Mouse (Mus musculus) forebrain, embryonic 14.5 days (tissue): Measurements from ENCODE around the gene Csn1s2b. TPM values are rescaled to one million over a fixed set of nuclear protein-coding genes. Genes with fewer than 3 reads are reported as not detected.
A peak's percentile ranks its signal among the peaks of the same experiment; 100 is the strongest.
"Not testable (repeated sequence)": the region's sequence is repeated elsewhere in the genome, so short reads cannot be mapped to it uniquely, and the experiment has no call there.

Source experiments
- ATAC-seq: fragments of 200-750 bp; cut with Nextera tagmentation; 2 replicates; pipeline ENCODE4 v1.8.0; 2017; ENCODE audit warnings: mild to moderate bottlenecking, moderate library complexity
- DNase-seq: peaks from one replicate; pipeline ENCODE4 v3.0.0-alpha.2; 2015; ENCODE audit warnings: low spot score
- H3K27ac ChIP-seq: fragments of 300-500 bp; sonication (generic); 2 replicates; pipeline ENCODE4 v1.5.1; 2014; ENCODE audit warnings: low read depth, mild to moderate bottlenecking, control low read depth, low read length, moderate library complexity
- H3K27me3 ChIP-seq: fragments of 300-500 bp; sonication (generic); replicated peaks from 2 replicates; pipeline ENCODE4 v1.6.1; 2014; ENCODE audit warnings: low read length, control low read depth, mixed read lengths; ENCODE audit not compliant: control insufficient read depth, insufficient read depth
- H3K36me3 ChIP-seq: fragments of 300-500 bp; sonication (generic); 2 replicates; pipeline ENCODE4 v1.6.1; 2014; ENCODE audit warnings: low read length, control low read depth; ENCODE audit not compliant: control insufficient read depth, insufficient read depth
- H3K4me1 ChIP-seq: fragments of 300-500 bp; sonication (generic); 2 replicates; pipeline ENCODE4 v1.6.1; 2014; ENCODE audit warnings: antibody characterized with exemption, low read length, control low read depth; ENCODE audit not compliant: control insufficient read depth, insufficient read depth
- H3K4me2 ChIP-seq: fragments of 300-500 bp; sonication (generic); 2 replicates; pipeline ENCODE4 v1.6.1; 2014; ENCODE audit warnings: mild to moderate bottlenecking, control low read depth, low read length
- H3K4me3 ChIP-seq: fragments of 300-500 bp; sonication (generic); 2 replicates; pipeline ENCODE4 v1.5.1; 2014; ENCODE audit warnings: low read depth, low read length, control low read depth
- H3K9ac ChIP-seq: fragments of 300-500 bp; sonication (generic); 2 replicates; pipeline ENCODE4 v1.6.1; 2014; ENCODE audit warnings: mild to moderate bottlenecking, low read length, control low read depth, moderate library complexity
- H3K9me3 ChIP-seq: fragments of 300-500 bp; sonication (generic); replicated peaks from 2 replicates; pipeline ENCODE4 v1.6.1; 2016; ENCODE audit warnings: low read length, control low read depth, mixed read lengths; ENCODE audit not compliant: control insufficient read depth
- WGBS: fragments of 180-500 bp; shearing (Covaris S2); extraction: QIAGEN DNeasy Blood & Tissue Kit; methylation state at CpG from one replicate; pipeline ENCODE4 v1.1.7; 2014; 5-methylcytosine and 5-hydroxymethylcytosine counted together
- polyA plus RNA-seq: library from polyadenylated mRNA; unstranded; fragments of >200 nt; fragmentation: Nextera tagmentation; extraction: Ambion mirVana; gene quantifications from 2 replicates; pipeline ENCODE4 v1.2.1, GENCODE M21; 2014

Gene Csn1s2b
- not detected in 2 replicates for polyA plus RNA-seq

DNA sequence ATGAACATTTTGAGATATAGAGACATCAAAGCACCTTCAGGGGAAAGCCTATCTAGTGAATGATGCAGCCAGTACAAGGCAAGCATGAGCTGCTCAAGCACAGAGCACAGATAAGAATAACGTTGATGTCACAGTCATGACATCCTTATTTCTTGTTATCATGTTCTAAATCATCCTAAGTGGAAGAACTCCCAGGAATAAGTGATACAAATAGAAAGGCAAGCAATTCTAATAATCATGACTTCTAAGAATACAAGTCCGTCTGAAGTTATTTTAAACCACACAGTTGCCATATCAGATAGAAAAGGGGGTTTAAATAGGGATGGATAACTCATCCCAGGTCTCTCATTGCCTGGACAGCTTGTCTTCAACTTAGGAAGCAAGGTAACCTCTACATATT is at the start of gene Csn1s2b:
Csn1s2b (plus strand) TSS at position 301 of the 400 bp plus-strand sequence.
- WGBS, result 84% methylated on average over 2 of the region's 2 CpGs
- H3K9ac ChIP-seq, result no peak within 1 kb of the TSS
- ATAC-seq, result no peak

DNA sequence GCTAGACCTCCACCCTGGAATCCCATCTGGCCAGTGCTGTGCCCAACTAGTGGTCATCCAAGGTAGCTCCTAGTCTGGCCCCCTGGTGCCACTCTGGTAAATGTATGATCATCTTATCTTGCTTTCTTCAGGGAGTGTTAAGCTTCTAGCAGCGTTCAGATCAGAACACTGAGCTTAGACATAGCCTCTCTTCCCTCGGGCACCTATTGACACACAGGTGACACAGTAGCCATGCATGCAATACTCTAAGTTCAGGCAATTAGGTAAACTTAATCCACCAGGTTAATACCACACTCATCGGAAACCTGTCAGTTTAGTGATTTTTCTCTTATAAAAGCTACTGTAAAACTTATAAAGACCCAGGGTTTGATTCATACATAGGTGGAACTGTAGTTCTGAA is 43.3 kb upstream of the Csn1s2b start:
- DNase-seq, result no peak
- 92% methylated on average over 3 of the region's 3 CpGs for WGBS
- H3K9me3 ChIP-seq, result no peaks in the 10 kb centered on the region
- ATAC-seq, result no peak
- H3K4me3 ChIP-seq, result no peak overlapping the region
- no peaks in the 10 kb centered on the region for H3K36me3 ChIP-seq
- no peak overlapping the region for H3K4me2 ChIP-seq
- H3K27me3 ChIP-seq, result no peaks in the 10 kb centered on the region
- H3K27ac ChIP-seq, result no peak overlapping the region
- H3K9ac ChIP-seq, result no peak overlapping the region
- H3K4me1 ChIP-seq, result no peaks in the 10 kb centered on the region

More for the DNA sequence above, at the start of gene Csn1s2b:
- no peak for DNase-seq
- no peak within 1 kb of the TSS for H3K4me3 ChIP-seq
- H3K4me2 ChIP-seq, result no peak within 1 kb of the TSS
- H3K27me3 ChIP-seq, result no peaks in the 10 kb centered on the region
- H3K4me1 ChIP-seq, result no peaks in the 10 kb centered on the region
- no peak within 1 kb of the TSS for H3K27ac ChIP-seq
- H3K9me3 ChIP-seq, result no peaks in the 10 kb centered on the region
- H3K36me3 ChIP-seq, result no peaks in the 10 kb centered on the region

DNA sequence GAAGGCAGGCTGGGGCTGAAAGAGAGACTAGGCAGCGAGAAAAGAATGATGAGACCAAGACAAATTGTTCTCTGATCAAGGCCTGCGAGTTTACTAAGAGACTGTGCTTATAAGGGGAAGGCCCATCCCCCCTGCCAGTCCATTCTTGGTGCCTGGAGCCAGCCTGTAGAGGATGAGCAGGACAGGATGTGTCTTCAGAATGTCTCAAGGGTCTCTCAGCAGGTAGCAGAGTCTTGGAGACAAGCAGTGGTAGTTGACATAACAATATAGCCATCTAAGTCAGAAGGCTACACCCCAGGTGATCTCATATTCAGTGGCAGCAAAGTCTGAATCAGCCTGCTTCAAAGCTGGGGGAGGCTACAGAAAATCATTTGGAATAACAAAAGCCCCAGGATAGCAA is 35.7 kb upstream of the Csn1s2b start:
- not testable (repeated sequence) for H3K9me3 ChIP-seq, H3K27ac ChIP-seq, H3K9ac ChIP-seq, H3K4me2 ChIP-seq, H3K4me3 ChIP-seq, H3K4me1 ChIP-seq, H3K27me3 ChIP-seq, H3K36me3 ChIP-seq, ATAC-seq, DNase-seq
- WGBS, result 49% methylated on average over 2 of the region's 2 CpGs

DNA sequence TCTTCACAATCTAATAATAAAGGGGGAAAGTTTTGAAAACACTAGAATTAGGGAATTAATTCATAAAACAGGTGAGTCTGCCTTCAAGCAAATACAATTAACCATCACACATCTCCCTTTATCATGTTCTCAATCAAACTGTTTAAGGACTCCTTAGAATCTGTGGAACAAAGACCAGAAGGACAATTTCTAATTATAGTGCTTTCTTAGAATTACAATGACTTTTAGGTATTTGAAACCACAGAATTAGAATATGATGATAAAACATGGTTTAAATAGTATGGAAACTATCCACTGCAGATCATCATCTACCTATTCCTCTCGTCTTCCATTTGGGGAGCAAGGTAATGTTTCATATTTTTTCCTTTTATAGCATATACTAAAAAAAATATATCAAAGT is 33.6 kb upstream of the Csn1s2b start, which contains the start of gene Csn1s2a:
Csn1s2a (plus strand) TSS at position 301 of the 400 bp plus-strand sequence.
- H3K4me2 ChIP-seq, result no peak within 1 kb of the TSS
- no peak for ATAC-seq
- 73% methylated on average over 1 of the region's 1 CpGs for WGBS

DNA sequence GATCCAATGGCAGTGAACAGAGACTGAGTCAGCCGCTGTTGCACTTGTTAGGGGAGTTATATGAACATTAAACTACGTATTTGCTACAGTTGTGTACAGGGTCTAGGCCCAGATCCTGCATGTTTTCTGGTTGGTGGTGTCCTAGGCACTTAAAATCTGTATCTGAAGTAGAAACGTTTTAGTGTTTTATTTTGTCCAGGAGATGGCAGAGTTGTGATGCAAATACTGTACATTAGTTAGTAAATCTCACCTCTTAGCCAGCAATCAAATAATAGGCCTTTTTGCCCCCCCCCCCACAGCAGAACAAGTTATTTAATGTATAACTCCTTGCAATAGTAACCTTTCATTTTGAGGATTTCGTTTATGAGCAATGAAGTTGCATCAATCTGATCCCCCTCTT is 25.2 kb upstream of the Csn1s2b start:
- Histone ChIP-seq H3K9me3 (no peaks in the 10 kb centered on the region), H3K36me3 (no peaks in the 10 kb centered on the region), H3K4me1 (no peaks in the 10 kb centered on the region), H3K27me3 (no peaks in the 10 kb centered on the region), H3K4me3 (no peak overlapping the region), H3K27ac (no peak overlapping the region), H3K9ac (no peak overlapping the region), H3K4me2 (no peak overlapping the region)
- WGBS, result 55% methylated on average over 4 of the region's 4 CpGs
- DNase-seq (peak; percentile 8), ATAC-seq (no peak)

More for the DNA sequence above, 33.6 kb upstream of the Csn1s2b start, which contains the start of gene Csn1s2a:
- no peak for DNase-seq
- Histone ChIP-seq H3K4me1 (no peaks in the 10 kb centered on the region), H3K9me3 (no peaks in the 10 kb centered on the region), H3K27ac (no peak within 1 kb of the TSS), H3K27me3 (no peaks in the 10 kb centered on the region), H3K9ac (no peak within 1 kb of the TSS), H3K4me3 (no peak within 1 kb of the TSS), H3K36me3 (no peaks in the 10 kb centered on the region)

DNA sequence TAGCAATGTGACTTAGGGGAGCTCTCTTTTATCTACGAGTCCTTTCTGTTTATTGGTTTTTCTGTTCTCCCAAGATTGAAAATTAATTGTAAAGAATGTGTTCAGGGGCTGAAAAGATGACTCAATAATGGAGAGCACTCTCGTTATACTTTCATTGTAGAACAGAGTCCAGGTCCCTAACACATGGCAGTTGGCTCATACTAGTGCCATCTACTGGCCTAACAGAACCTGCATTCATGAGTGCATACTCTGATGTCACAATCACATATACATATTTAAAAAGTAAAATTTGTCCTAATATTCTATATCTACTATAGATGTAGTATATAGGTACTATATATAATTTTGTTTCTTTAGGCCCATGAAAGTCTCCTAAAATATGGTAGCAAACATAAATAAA is 1.4 kb downstream of the Csn1s2b start:
- no peak overlapping the region for H3K4me3 ChIP-seq
- no peak for ATAC-seq
- H3K27me3 ChIP-seq, result no peaks in the 10 kb centered on the region
- no peak overlapping the region for H3K4me2 ChIP-seq
- H3K36me3 ChIP-seq, result no peaks in the 10 kb centered on the region
- no peak for DNase-seq
- 50% methylated on average over 2 of the region's 2 CpGs for WGBS
- no peaks in the 10 kb centered on the region for H3K9me3 ChIP-seq
- no peak overlapping the region for H3K9ac ChIP-seq
- H3K27ac ChIP-seq, result no peak overlapping the region
- H3K4me1 ChIP-seq, result no peaks in the 10 kb centered on the region

DNA sequence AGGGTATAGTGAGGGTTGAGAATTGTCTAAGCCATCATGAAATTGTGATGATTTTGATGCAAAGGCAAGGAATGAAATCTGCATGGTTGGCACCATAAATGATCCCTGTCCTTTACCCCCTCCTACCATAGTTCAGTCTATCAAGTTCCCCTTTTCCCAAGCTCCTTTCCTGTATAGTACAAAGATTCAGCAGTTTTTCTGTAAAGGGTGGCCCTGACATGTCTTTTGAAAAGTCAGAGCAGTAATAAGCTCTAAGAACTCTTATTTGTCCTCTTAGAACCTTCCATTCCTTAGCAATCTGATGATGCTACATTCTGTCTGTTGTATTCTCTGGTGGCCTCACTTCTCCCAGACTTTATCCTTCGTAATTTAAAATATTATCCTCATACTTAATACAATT is 17.5 kb downstream of the Csn1s2b start, which contains the start of gene Prr27:
Prr27 (plus strand) TSS at position 301 of the 400 bp plus-strand sequence.
- no peak within 1 kb of the TSS for H3K4me2 ChIP-seq
- no peak within 1 kb of the TSS for H3K9ac ChIP-seq
- 85% methylated on average over 1 of the region's 1 CpGs for WGBS
- no peak within 1 kb of the TSS for H3K4me3 ChIP-seq
- H3K27me3 ChIP-seq, result no peaks in the 10 kb centered on the region
- no peak for ATAC-seq
- no peaks in the 10 kb centered on the region for H3K9me3 ChIP-seq
- H3K4me1 ChIP-seq, result no peaks in the 10 kb centered on the region
- H3K36me3 ChIP-seq, result no peaks in the 10 kb centered on the region
- no peak within 1 kb of the TSS for H3K27ac ChIP-seq
- no peak for DNase-seq

DNA sequence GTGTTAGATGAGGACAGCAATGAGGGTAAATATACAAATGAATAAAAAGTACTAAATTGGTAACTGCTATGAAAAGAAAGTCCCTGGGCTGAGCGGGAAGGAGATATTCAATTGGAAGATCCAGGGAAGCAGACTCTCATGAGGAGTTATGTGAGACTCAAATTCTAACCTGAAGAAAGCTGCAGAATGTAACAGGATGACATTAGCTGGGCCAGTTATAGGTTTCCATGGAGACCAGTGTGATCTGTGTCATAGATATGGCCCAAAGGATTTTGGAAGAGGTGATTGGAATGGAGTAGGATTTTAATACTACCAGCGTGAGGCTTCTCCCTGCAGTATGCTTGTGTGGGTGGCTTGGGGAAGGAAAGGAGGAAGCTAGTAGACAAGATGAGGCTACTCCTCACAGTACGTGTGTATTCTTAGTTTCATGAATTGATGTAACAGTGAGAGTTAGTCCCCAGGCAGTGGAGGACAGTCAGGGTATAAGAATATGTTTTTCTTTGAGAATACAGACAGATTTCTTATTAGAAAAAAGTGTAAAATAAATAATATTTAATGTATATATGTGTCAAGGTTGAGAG is 47.3 kb downstream of the Csn1s2b start:
- H3K4me1 ChIP-seq, result no peaks in the 10 kb centered on the region
- no peak overlapping the region for H3K9ac ChIP-seq
- no peak overlapping the region for H3K4me3 ChIP-seq
- no peak overlapping the region for H3K27ac ChIP-seq
- H3K9me3 ChIP-seq, result no peaks in the 10 kb centered on the region
- WGBS, result 84% methylated on average over 3 of the region's 3 CpGs
- H3K36me3 ChIP-seq, result no peaks in the 10 kb centered on the region
- DNase-seq, result no peak
- H3K4me2 ChIP-seq, result no peak overlapping the region
- H3K27me3 ChIP-seq, result no peaks in the 10 kb centered on the region
- no peak for ATAC-seq

DNA sequence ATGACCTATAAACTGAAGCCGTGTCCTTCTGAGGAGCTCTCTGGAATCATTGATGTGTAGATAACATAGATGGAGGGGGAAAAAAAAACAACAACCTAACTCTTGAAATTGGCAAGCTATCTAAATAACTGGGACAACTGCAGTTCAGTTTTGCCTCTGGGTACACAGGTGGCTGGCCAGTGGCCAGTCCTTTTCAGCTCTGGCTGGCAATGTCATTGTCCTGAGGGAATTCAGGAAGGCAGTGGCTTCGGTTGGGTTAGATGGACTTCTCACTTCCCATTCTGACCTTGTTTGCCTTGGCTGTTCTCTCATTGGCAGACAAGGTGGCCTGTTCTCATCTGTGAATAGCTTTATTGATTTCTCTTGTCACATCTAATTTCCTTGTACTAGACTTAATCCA is 62.2 kb downstream of the Csn1s2b start:
- WGBS, result 76% methylated on average over 2 of the region's 2 CpGs
- Histone ChIP-seq H3K9ac (no peak overlapping the region), H3K4me2 (no peak overlapping the region), H3K4me1 (no peaks in the 10 kb centered on the region), H3K36me3 (no peaks in the 10 kb centered on the region), H3K27ac (no peak overlapping the region), H3K4me3 (no peak overlapping the region), H3K9me3 (no peaks in the 10 kb centered on the region), H3K27me3 (no peaks in the 10 kb centered on the region)
- ATAC-seq (no peak), DNase-seq (no peak)
